Mouse (Mus musculus): ENCODE data around the gene Paqr9. TPM values are rescaled to one million over a fixed set of nuclear protein-coding genes. Genes with fewer than 3 reads are reported as not detected.

The Paqr9 gene
- total RNA-seq, 2 experiments from 2014 or later = 51.9 to 53.2 TPM

DNA sequence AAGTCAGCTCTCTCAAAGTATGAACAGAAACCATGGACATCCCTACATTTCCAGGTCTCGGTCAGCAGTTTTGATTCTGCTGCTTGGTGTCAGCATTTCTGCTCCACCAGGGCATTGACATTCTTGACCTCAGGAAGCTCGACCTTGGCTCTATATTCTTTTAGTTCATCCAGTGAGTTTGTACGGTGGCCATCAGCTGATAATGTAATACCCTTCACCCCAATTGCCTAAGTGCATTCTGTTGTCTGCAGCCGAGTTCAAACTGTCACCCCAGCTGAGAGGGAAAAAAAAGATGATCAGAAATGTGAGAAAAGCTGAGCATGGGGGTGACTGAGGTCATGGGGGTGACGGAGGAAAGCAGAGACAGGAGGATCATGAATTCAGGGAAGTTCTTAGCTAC lies 13.1 kb downstream of the Paqr9 start:
- DNase-seq (ENCODE audit: extremely low spot score in 1 of 2, low spot score in 1 of 2) = no peak

- no peak for DNase-seq (ENCODE audit: extremely low spot score in 1 of 2, low spot score in 1 of 2)
Measured at GRCm38 (mm10) chr9:95574116-95574515, 14.7 kb downstream of the Paqr9 start.

DNA sequence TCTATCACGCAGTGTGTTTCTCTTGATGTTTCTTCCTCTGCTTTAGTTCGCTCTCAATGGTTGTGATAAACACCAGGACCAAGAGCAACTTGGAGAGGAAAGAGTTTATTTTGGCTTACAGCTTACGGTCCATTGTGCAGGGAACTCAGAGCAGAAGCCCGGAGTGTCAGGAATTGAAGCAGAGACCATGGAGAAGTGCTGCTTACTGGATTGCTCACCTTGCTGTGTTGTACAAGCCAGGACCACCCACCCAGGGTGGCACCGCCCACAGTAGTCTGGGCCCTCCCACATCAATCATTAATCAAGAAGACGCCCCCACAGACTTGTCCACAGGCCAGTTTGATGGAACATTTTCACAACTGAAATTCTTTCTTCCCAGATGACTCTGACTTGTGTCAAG lies 18.0 kb downstream of the Paqr9 start:
- DNase-seq (ENCODE audit: extremely low spot score in 1 of 2, low spot score in 1 of 2) = no peak

DNA sequence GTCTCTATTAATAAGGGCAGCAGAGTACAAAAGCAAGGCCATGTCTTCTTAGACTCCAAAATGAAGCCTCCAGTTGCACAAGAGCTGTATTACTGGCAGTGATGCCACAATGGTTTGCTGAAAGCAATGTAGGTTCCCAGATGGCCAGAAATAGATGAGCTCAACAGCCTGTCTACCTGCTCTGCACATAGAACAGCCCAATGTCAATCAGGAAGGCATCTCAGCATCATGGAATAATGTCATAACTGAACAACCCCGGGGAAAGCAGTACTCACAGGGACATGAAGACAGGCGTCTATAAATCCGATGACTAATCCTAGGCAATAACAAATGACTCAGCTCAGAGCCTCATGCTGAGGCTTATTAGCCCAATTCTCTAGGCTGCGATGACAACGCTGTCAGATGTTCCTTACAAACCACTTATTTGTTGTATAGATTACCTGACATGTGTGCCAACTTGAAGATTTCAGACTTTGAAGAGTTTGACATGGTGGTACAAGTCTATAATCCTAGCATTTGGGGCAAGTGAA lies 19.0 kb downstream of the Paqr9 start:
- DNase-seq (ENCODE audit: extremely low spot score in 1 of 2, low spot score in 1 of 2) = no peak

DNA sequence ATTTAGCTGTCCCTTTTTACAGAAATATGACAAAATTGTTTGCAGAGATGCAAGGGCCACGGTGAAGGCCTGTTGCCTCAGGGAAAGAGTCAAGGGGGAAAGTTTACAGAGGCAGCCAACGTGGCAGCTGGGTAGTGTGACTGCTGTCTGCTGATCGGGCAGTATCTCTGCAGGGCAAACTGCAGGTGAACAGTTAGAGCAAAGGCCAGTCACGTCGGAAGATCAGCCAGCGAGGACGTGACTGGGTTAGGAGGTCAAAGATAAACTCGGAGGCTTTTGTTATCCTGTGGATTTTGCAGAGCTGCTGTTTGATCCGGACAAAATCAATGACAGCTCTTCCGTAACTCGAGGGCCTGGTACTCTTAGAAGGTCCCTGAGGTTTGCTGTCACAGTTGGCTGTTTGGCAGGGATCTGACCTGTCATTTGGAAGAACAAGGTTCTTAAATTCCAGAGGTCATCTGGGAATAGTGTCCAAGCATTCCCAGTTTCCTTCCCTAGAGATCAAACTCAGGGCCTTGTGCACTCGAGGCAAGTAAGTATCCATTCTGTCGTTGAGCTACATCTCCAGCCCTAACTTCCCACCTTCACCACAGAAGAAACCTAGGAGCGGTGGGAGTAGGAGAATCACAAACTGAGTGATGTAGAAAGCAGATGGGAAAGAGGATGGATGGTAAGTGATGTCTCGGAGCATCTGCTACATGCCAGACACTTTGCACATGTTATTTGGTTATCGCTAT lies 21.7 kb downstream of the Paqr9 start:
- DNase-seq (ENCODE audit: extremely low spot score in 1 of 2, low spot score in 1 of 2) = no peak

GRCm38 (mm10) chr9:95581758-95582515 lies 22.5 kb downstream of the Paqr9 start:
- DNase-seq (ENCODE audit: extremely low spot score in 1 of 2, low spot score in 1 of 2) = no peak

GRCm38 (mm10) chr9:95582555-95582954 lies 23.1 kb downstream of the Paqr9 start:
- no peak for DNase-seq (ENCODE audit: extremely low spot score in 1 of 2, low spot score in 1 of 2)

GRCm38 (mm10) chr9:95586046-95586445 lies 26.6 kb downstream of the Paqr9 start:
- no peak for DNase-seq (ENCODE audit: extremely low spot score in 1 of 2, low spot score in 1 of 2)

GRCm38 (mm10) chr9:95588070-95588469 lies 28.6 kb downstream of the Paqr9 start:
- no peak for DNase-seq (ENCODE audit: extremely low spot score in 1 of 2, low spot score in 1 of 2)

DNA sequence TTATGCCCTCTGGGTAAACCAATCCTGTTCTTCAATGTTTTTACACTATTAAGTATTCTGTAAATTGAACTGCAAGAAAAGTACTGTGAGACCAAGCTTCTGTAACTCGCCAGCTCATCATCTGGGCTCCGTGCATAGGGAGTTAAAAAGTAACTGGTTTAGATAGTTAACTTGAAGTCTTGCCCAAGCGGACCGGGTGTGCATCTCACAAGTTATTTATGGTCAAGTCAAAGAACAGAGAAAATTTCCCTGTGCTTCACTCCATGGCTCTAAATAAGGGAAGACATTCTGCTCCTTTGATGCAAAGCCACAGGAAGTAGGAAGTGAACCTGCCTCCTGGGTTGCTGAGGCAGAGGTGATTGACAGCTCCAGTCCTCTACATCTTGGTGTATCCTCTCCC lies 34.8 kb downstream of the Paqr9 start:
- no peak for DNase-seq (ENCODE audit: extremely low spot score in 1 of 2, low spot score in 1 of 2)

GRCm38 (mm10) chr9:95597466-95598178 lies 38.2 kb downstream of the Paqr9 start:
- DNase-seq (ENCODE audit: extremely low spot score in 1 of 2, low spot score in 1 of 2) = no peak

GRCm38 (mm10) chr9:95598179-95598721 lies 38.8 kb downstream of the Paqr9 start:
- no peak for DNase-seq (ENCODE audit: extremely low spot score in 1 of 2, low spot score in 1 of 2)

DNA sequence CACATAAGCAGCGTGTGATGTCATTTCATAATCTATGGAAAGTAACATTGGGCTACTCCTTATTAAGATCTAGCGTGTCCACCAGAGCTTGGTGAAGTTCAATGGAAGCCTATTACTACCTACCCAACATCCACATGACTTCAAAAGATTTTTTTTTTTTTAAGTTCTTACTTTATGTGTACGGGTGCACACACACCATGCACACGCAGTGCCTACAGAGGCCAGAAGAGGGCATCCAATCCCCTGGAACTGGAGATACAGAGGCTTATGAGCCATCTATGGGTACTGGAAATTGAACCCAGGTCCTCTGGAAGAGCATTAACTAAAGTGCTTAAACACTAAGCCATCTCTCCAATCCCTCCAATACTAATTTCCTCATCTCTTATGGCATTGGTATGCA lies 39.9 kb downstream of the Paqr9 start:
- no peak for DNase-seq (ENCODE audit: extremely low spot score in 1 of 2, low spot score in 1 of 2)

GRCm38 (mm10) chr9:95602849-95603248 lies 43.4 kb downstream of the Paqr9 start:
- DNase-seq (ENCODE audit: extremely low spot score in 1 of 2, low spot score in 1 of 2) = no peak

- no peak for DNase-seq (ENCODE audit: extremely low spot score in 1 of 2, low spot score in 1 of 2)
Measured at GRCm38 (mm10) chr9:95603316-95603715, 43.9 kb downstream of the Paqr9 start.

GRCm38 (mm10) chr9:95607196-95607595 lies 47.7 kb downstream of the Paqr9 start:
- no peak for DNase-seq (ENCODE audit: extremely low spot score in 1 of 2, low spot score in 1 of 2)

- DNase-seq (ENCODE audit: extremely low spot score in 1 of 2, low spot score in 1 of 2) = no peak
Measured at GRCm38 (mm10) chr9:95612246-95612768, 52.9 kb downstream of the Paqr9 start.

GRCm38 (mm10) chr9:95613426-95614127 lies 54.1 kb downstream of the Paqr9 start:
- no peak for DNase-seq (ENCODE audit: extremely low spot score in 1 of 2, low spot score in 1 of 2)

- DNase-seq (ENCODE audit: extremely low spot score in 1 of 2, low spot score in 1 of 2) = no peak
Measured at GRCm38 (mm10) chr9:95614861-95615615, 55.6 kb downstream of the Paqr9 start.
